Mouse (Mus musculus) thymus, postnatal 10 days (tissue): Measurements from ENCODE around the gene Fahd2a.

ENCODE experiments used
- DNase-seq, 2 experiments: peaks; one replicate each; pipeline ENCODE4 v3.0.0; 2021; ENCODE audit warnings: low spot score in 2 of 2

Fahd2a gene

DNA sequence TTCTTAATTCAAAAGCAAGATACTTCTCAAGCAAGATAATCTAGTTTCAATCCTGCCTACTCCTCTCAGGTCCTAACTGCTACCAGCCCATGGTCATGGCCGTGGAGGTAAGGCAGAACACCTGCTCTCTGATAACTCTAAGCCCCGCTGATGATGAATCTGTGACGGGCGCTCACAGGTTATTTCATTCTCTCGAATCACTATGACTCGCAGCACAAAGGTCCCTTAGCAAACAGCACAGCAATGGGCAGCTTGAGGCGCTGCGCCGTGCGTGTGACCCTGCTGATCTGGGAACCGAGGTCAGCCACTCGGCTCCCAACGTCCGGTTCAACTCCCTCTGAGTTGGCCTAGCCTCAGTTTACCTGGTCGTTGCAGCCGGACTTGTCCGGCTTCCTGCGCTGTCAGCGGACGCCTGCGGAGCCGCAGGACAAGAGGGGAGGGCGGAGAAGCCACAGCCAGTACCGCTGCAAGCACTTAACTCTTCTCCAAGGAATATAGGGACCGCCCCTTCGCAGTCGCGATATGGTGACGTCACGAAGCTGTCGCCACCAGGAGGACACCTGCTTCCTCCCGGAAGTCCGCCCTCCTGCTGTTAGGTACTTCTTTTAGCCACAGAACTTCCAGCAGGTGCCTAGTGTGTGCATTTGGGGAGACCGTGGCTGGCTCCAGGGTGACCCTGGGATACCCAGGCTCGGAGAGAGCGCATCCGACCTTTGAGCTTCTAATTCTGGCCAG is at the start of gene Fahd2a:
Gene Fahd2a (minus strand): TSS at position 511 of the 735 bp plus-strand sequence.
- DNase-seq, result peak; percentile 84 to 85

DNA sequence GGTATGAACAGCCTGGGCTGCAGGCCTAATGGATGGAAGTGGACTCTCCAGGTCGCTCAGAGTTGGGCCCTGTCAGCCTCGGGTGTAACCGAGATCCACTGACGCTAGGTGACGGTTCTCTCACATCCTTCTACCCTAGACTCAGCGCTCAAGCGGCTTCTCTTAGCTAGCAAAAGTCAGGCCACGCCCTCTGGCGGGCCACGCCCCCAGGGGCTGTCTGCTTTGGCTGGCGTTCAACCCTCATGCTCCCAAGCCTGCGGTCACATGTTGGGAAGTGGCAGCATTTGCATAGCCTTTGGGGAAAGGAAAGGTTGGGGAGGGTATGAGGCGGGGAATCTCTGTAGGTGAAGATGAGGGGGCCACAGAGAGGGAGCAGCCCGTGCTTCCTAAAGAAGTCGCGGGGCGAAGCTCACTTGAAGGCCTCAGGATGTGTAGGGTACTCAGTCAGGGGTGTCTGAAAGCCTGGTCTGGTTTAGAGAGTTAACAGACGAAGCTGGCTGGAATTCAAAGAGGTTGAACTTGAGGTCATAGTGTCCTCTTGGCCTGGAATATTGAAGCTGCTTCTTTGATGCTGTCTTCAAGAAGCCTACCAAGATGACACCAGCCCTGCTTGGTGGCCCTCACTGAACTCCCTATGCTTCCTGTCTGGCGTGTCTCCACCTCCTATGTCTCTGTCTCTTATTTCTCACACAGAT is 40.3 kb upstream of the Fahd2a start:
- peak in 1 of 2 experiments; percentile 24 for DNase-seq

DNA sequence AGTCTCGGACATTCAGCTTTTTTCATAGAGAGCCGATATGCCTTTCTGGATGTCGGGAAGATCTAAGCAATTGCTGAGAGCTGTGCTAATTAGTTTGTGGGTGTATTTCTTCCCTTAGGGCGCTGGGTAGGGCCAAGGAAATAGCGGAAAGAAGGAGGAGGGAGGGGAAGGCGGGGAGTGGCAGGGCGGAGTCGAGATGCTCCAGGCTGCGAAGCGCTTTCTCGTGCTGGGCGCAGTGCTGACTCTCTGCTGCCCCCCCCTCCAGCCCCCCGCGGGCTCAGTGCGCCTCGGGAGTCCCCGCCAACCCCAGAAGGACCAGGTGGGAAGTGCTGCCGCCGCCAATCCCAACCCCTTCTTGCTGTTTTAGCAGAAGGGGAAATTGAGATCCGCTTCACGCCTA is 38.6 kb upstream of the Fahd2a start:
- no peak for DNase-seq

GRCm38 (mm10) chr2:127482533-127482911 is 38.2 kb upstream of the Fahd2a start:
- DNase-seq, result no peak

DNA sequence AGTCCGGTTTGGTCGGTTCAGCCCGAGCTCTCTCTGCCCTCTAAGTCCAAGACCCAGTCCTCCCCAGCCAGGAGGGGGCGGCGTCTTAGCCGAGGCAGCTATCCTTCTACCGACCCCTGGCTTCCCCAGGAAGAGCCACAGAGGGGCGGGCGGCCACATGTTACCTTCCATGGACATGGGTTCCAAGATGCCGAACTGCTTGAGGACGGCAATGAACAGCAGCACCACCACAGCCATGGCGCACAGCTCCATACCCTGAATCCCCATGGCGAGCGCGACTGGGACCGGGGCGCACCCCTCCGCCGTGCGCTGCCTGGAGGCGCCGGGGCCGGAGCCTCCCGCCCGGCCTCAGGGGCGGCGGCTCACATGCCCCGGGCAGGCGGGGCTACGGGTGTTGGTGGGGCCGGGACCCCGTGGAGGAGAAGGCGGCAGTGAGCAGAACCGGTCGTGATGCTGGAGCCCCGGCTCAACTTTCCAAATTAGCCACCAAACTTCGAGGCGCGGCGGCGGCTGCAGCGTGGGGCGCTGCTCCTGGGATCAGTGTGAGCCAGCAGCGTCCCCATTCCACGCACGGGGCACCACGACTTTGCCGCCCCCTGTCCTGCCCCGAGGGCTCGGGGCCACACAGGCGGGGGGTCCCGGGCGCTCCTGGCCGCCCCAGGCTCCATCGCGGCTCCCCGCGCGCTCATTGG is 37.6 kb upstream of the Fahd2a start:
- DNase-seq, result no peak

DNA sequence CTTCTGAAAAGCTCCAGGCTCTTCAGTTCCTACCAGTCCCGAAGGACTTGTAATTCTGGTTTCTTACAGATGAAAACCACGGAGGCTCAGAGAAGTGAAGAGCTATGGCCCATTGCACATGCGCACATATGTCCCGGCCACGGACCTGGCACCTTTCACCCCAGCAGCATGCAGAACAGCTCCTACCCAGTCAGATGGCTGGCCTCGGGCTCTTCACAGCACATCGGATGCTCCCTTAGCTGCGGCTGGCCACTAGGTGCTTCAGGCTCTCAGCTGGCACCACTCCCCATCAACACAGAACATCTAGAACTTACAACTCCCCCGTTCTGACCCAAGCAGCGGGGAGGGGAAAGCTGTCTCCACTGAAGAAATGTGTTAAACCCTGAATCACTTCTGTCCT is 35.4 kb upstream of the Fahd2a start:
- no peak for DNase-seq

DNA sequence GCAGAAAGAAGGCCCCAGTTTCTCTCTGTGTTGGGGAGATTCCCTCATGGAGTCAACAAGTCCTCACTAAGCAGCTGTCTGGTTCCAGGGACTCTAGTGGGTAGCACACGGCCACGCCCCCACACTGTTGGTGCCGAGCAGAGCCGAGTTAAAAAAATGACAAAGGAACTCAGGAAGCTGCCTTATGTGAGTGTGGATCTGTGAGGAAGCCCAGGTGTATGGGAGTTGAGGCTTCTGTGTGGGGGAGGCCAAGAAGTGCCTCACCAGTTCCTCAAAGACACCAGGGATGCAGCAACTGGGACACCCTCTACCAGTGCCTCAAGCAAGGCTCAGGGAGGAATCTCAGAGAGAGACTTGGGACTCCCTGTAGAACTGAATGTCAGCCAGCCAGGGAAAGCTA is 34.8 kb upstream of the Fahd2a start:
- DNase-seq, result no peak

- no peak for DNase-seq
These were observed 27.9 kb upstream of the Fahd2a start for GRCm38 (mm10) chr2:127472279-127472678.

- no peak for DNase-seq
These were observed 26.9 kb upstream of the Fahd2a start for GRCm38 (mm10) chr2:127471281-127471680.

GRCm38 (mm10) chr2:127470661-127471060 is 26.3 kb upstream of the Fahd2a start:
- DNase-seq, result no peak

DNA sequence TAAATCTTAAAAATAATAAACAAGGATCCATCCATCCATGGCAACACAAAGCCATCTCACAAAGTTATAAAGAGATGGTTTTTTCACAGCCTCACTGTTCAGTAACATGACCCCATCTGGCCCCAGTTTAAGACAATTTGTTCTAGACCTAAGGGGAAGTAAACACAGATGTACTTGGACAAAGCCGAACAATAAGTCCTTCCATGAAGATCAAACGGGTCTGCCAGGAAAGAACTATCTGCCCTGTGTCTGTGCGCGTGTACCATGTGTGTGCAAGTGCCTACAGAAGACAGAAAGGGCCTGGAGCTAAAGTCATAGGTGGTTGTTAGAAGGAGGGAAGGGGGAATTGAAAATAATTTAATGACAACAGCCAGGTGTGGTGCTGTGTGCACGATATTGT is 25.8 kb upstream of the Fahd2a start:
- no peak for DNase-seq

GRCm38 (mm10) chr2:127462314-127462713 is 17.9 kb upstream of the Fahd2a start:
- peak in 1 of 2 experiments; percentile 59 for DNase-seq

GRCm38 (mm10) chr2:127461351-127461750 is 17.0 kb upstream of the Fahd2a start:
- no peak for DNase-seq

DNA sequence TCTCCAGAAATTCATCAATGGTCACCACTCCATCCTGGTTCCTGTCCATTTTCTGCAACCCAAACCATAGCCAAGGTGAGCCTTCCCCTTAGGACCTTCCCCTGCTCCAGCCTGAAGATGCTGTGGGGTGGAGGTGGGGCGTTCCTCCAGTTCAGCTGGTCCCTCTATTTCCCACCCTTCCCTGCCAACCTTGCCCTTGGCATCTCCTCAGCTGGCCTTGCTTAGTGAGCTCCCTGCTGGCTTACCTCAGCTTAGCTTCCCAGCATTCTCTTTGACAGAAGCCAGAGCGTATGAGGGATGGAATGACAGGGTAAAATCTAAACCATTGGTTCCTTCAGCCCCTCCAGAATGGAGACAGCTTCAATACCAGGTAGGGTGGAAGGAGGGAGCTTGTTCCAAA is 15.0 kb upstream of the Fahd2a start:
- DNase-seq, result no peak

DNA sequence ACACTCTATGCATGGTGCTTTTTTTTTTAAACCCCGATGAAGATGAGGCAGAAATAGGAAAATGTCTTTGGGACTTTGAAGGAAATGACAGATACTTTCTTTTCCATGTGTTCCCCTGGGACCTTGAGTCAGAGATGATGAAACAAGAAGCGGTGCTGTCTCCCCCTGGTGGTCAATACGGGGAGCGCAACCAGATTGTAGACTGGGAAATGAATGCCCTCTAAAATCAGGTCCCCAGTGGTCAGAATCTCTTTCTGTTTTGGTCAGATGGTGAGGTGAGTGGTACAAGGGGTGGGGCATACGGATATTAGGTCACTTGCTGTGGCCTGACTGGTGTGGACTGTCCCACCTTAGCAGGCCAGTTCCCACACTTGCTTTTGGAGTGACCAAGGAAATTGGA is 9.4 kb upstream of the Fahd2a start:
- peak; percentile 21 to 55 for DNase-seq

DNA sequence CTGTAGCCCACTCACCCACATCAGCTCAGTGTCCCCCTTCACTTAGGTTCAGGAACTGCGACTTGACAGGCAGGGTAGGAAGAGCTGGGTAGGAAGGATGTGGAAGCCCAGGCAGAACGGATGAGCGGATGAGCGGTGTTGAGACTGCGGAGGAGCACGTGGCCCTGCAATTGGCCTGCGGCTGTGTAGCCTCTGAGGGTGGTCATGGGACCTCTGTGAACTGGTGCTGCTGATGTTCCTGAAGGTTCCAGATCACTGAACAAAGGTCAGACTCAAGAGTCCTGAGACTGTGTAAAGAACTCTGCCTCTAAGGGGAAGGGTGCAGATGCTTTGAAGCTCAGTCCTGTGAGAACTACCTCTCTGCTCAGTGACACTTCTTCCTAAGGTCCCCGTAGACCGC is 8.8 kb upstream of the Fahd2a start:
- DNase-seq, result no peak

- no peak for DNase-seq
These were observed 7.4 kb upstream of the Fahd2a start for GRCm38 (mm10) chr2:127451748-127452147.

DNA sequence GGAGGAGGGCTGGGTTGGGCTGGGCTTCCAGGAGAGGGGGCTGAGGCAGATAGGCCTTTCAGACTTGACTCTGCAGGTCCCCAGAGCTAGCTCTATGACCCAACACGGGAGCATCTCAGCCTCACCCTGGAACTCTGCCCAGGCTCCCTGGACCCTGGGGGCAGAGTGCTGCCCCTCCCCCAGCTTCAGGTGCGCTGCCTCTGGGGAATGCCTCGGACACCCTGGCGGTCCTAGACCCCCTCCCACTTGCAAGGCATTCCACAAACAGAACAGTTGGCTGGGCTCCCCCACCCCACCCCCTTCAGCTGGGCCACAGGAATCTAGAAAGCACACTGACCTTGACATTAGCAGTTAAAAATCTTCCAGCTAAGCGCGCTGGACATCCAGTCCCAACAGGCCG is 5.3 kb upstream of the Fahd2a start:
- DNase-seq, result no peak

- no peak for DNase-seq
These were observed 2.5 kb upstream of the Fahd2a start for GRCm38 (mm10) chr2:127446847-127447246.

- DNase-seq, result no peak
These were observed 6.7 kb downstream of the Fahd2a start for GRCm38 (mm10) chr2:127437697-127438096.

GRCm38 (mm10) chr2:127435554-127435953 is 8.8 kb downstream of the Fahd2a start:
- DNase-seq, result no peak

DNA sequence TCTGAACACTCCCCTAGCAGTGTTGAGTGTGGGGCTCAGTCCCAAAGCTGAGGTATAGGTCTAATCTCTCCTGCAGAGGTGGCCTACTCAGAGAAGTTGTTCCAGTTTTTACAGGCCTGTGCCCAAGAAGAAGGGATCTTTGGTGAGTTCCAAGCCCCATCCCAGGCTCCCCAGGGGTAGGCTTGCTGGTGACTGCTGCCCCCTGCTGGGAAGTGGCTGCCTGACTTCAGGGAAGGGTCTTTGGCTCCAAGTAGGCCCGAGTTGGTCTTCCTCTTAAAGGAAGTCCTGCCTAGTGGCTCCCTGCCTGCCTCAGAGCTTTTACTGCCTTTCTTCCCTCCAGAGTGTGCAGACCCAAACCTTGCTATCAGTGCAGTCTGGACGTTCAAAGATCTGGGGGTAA is 9.2 kb downstream of the Fahd2a start:
- DNase-seq, result peak in 1 of 2 experiments; percentile 53
